Mouse (Mus musculus): ENCODE results near the gene Pank1. TPM values are rescaled to one million over a fixed set of nuclear protein-coding genes. Genes with fewer than 3 reads are reported as not detected.
A peak's percentile ranks its signal among the peaks of the same experiment; 100 is the strongest.

Pank1 gene
- 10 to 100 TPM; 41.2 to 47.1 TPM for total RNA-seq (2021)
- long read RNA-seq, experiment 1, full-length matches to known transcripts, result 40 of 55 reads
- long read RNA-seq, experiment 1, partial matches to known transcripts, result 4 of 55 reads
- long read RNA-seq, experiment 1, other reads (novel, unspliced or antisense), result 11 of 55 reads
- long read RNA-seq, experiment 2, full-length matches to known transcripts, result 15 of 26 reads
- long read RNA-seq, experiment 2, partial matches to known transcripts, result 2 of 26 reads
- long read RNA-seq, experiment 2, other reads (novel, unspliced or antisense), result 9 of 26 reads

- DNase-seq, result peak; percentile 80 to 82
Observed at GRCm38 (mm10) chr19:34878603-34879541, at the start of gene Pank1. TSS of gene Pank1 (minus strand) at chr19:34879455.

GRCm38 (mm10) chr19:34922603-34922963, 43.3 kb upstream of the Pank1 start:
- no peak for DNase-seq

GRCm38 (mm10) chr19:34921652-34922602, 42.7 kb upstream of the Pank1 start, which contains the start of gene Kif20b:
TSS of gene Kif20b (plus strand) at chr19:34922361.
- DNase-seq, result peak; percentile 93 to 94

GRCm38 (mm10) chr19:34921253-34921651, 42.0 kb upstream of the Pank1 start:
- no peak for DNase-seq

- no peak for DNase-seq
Observed at GRCm38 (mm10) chr19:34920531-34920930, 41.3 kb upstream of the Pank1 start.

- DNase-seq, result no peak
Observed at GRCm38 (mm10) chr19:34920066-34920465, 40.8 kb upstream of the Pank1 start.

- DNase-seq, result no peak
Observed at GRCm38 (mm10) chr19:34912366-34912765, 33.1 kb upstream of the Pank1 start.

- peak; percentile 9 to 13 for DNase-seq
Observed at GRCm38 (mm10) chr19:34906772-34907171, 27.5 kb upstream of the Pank1 start.

- DNase-seq, result no peak
Observed at GRCm38 (mm10) chr19:34905424-34905823, 26.2 kb upstream of the Pank1 start.

- no peak for DNase-seq
Observed at GRCm38 (mm10) chr19:34904032-34904431, 24.8 kb upstream of the Pank1 start.

- DNase-seq, result no peak
Observed at GRCm38 (mm10) chr19:34901735-34902134, 22.5 kb upstream of the Pank1 start.

GRCm38 (mm10) chr19:34901266-34901665, 22.0 kb upstream of the Pank1 start:
- no peak for DNase-seq

GRCm38 (mm10) chr19:34898941-34899340, 19.7 kb upstream of the Pank1 start:
- DNase-seq, result no peak

GRCm38 (mm10) chr19:34897082-34897965, 18.1 kb upstream of the Pank1 start:
- DNase-seq, result no peak

- DNase-seq, result no peak
Observed at GRCm38 (mm10) chr19:34895082-34895481, 15.8 kb upstream of the Pank1 start.

GRCm38 (mm10) chr19:34891590-34891989, 12.3 kb upstream of the Pank1 start:
- no peak for DNase-seq

GRCm38 (mm10) chr19:34890981-34891380, 11.7 kb upstream of the Pank1 start:
- no peak for DNase-seq

- DNase-seq, result no peak
Observed at GRCm38 (mm10) chr19:34886324-34886723, 7.1 kb upstream of the Pank1 start.

- DNase-seq, result no peak
Observed at GRCm38 (mm10) chr19:34883526-34884224, 4.4 kb upstream of the Pank1 start.

GRCm38 (mm10) chr19:34882443-34882842, 3.2 kb upstream of the Pank1 start:
- DNase-seq, result no peak

All from heart, adult 18-20 months (tissue).